Mouse (Mus musculus) adrenal gland, postnatal 25 days (tissue): ENCODE measurements around the gene Dgki. TPM values are rescaled to one million over a fixed set of nuclear protein-coding genes. Genes with fewer than 3 reads are reported as not detected.

ENCODE experiments used
- DNase-seq: peaks from one replicate; pipeline ENCODE4 v3.0.0; 2021; ENCODE audit warnings: mixed read lengths
- long read RNA-seq: library from polyadenylated mRNA; stranded (forward); transcript quantifications from one replicate; pipeline ENCODE4 v2.0.0, GENCODE M21; 2021
- total RNA-seq: library from RNA; stranded (reverse); gene quantifications from 2 replicates; pipeline ENCODE4 v1.2.3, GENCODE M21; 2021

Gene Dgki
- 2.0 and 2.8 TPM in 2 replicates for total RNA-seq
- long read RNA-seq, partial matches to known transcripts, result 1 of 1 reads
- long read RNA-seq, other reads (novel, unspliced or antisense), result 0 of 1 reads

DNA sequence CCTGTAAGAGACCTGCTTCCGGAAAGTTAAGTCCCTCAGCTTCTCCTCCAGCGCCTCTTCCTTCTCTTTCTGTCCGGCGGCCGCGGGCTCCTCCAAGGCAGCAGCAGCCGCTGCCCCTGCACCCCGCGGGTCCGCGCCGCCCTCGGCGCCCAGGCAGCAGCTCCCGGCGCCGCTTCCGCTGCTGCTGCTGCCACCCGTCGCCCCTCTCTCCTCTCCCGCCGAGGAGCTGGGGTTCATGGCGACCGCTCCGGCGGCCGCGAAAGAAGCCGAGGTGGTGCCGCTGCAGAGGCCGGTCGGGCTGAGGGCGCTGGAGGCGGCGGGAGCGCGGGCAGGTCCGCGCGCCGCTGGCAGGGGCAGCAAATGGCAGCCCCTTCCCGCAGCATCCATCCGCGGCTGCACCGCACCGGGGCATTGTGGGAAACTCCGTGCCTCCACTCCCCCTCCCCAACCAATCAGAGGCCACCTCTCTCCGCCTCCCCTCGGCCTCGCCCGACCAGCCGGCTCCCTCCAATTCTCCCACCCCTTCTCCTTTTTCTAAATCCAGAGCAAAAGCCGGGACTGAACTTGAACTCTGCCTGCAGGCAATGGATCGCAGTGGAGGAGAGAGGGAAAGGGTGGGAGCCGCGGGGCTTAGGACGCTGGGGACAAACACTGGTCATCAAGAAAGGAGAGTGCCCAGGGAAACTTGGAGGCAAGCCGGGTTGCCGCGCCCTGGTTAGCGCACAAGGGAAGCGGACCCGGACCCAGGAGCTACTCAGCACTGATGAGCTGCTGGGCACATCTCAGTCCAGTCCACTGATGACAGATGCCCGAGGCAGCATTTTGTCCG is at the start of gene Dgki:
Dgki (minus strand) TSS at position 623 of the 829 bp plus-strand sequence.
- peak; percentile 47 for DNase-seq

GRCm38 (mm10) chr6:37347606-37348005 is 47.6 kb upstream of the Dgki start:
- no peak for DNase-seq

DNA sequence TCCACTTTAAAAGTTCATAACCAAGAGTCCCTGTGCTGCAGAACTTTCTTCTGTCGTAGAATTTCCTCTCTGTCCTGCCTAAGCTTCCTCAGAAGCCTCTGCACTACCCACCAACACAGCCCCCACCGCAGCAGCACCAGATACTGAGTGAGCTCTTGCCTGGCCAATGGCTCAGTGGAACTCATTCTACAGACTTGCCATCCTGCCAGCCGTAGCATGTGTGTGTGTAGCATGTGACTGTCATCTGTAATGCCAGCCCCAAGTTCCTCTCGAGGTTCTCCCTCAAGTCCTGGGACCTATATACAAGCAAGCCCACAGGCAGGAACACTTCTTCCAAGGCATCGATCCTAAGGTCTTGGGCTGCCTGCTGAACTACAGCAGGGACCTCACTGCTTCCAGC is 38.1 kb upstream of the Dgki start:
- DNase-seq, result no peak

DNA sequence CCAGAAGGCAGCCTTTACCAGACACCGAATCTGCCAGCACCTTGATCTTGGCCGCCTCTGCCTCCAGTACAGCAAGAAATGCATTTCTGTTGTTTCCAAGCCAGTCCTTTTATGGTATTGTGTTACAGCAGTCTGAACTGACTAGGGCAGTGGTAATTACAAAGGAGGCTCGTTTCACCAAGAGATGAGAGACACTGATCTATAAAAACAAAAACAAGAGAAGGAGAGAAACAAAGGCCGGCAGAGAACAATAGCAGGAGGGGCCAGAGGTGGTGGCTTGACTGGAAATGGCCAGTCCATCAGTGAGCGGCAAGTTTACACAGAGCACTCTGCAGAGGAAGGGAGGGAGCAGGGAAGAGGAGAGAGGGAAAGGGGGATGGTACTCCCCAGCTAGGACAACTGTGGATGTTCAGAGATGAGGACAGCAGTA is 36.9 kb upstream of the Dgki start:
- no peak for DNase-seq

DNA sequence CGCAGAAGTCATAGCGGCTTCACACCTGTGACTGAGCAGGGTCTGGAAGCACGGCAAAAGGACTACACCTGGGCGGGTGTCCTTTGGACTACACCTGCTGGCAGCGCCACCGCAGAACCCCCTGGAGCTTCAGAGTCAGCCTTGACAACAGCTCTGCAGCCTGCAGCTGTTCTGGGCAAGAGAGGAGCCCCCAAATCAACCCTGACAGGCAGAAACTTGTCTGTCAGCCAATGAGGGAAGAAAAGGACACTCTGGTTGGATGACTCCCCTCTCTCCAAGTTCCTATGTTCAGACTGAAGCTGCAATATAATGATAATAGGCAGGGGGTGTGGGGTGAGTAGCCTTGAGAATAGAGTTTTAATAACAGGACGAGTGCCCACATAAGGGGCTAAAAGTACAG is 36.4 kb upstream of the Dgki start:
- no peak for DNase-seq

GRCm38 (mm10) chr6:37332846-37333245 is 32.9 kb upstream of the Dgki start:
- DNase-seq, result no peak

GRCm38 (mm10) chr6:37329901-37330864 is 30.2 kb upstream of the Dgki start:
- peak; percentile 28 for DNase-seq

DNA sequence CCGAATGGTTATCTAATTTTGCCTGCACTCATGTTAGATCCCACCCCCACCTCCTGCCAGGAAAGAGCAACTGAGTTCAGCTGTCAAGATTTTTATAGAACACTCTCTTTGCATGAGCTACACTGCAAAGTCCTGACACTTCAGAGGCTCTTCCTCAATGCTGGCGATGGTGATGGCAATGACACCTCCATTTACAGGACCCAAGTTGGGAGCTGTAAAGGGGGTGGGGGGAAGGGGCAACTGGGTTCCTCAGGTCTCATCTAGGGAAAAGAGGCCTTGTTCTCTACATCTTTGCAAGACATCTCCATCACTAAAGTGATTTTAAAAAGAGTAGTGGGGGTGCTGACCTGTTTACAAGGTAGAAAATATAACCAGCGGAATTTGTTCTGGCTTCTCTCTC is 29.4 kb upstream of the Dgki start:
- DNase-seq, result no peak

GRCm38 (mm10) chr6:37328671-37329070 is 28.7 kb upstream of the Dgki start:
- no peak for DNase-seq

- no peak for DNase-seq
Measured at GRCm38 (mm10) chr6:37327519-37327918, 27.5 kb upstream of the Dgki start.

DNA sequence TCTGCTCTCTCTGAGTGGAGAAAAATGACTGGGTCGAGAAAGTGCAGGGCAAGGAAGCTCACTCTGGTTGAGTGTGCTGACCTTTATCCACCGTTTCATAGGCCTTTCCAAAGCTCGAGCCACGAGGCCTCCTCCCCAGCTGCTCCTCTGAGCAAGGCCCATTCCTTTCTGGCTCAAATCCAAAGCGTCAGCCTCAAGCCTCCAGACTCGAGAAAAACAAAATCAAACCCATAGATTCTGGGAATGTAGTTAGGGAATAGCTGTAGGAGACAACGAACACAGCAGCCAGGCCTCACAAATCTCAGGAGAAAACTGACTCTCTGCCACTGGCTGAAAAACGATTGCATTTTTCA is 26.6 kb upstream of the Dgki start:
- no peak for DNase-seq

GRCm38 (mm10) chr6:37325906-37326602 is 26.1 kb upstream of the Dgki start:
- no peak for DNase-seq

- no peak for DNase-seq
Measured at GRCm38 (mm10) chr6:37325076-37325475, 25.1 kb upstream of the Dgki start.

DNA sequence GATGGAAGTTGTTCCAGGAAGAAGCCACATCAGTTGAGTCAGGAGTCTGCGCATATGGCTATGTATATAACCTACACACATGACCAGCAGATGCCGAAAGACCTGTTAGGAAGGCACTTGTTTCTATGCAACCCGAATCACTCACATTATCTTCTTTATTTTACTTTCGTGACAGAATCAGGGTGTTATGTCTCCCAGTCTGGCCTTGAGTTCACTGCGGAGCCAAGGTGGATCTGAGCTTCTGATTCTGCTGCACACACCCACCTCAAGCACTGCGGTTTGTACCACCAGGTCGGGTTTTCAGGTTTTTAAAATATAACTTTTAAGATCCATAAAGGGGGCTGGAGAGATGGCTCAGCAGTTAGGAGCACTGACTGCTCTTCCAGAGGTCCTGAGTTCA is 22.7 kb upstream of the Dgki start:
- DNase-seq, result no peak

GRCm38 (mm10) chr6:37322088-37322487 is 22.1 kb upstream of the Dgki start:
- no peak for DNase-seq

- no peak for DNase-seq
Measured at GRCm38 (mm10) chr6:37317904-37318303, 17.9 kb upstream of the Dgki start.

- no peak for DNase-seq
Measured at GRCm38 (mm10) chr6:37315440-37315839, 15.5 kb upstream of the Dgki start.

DNA sequence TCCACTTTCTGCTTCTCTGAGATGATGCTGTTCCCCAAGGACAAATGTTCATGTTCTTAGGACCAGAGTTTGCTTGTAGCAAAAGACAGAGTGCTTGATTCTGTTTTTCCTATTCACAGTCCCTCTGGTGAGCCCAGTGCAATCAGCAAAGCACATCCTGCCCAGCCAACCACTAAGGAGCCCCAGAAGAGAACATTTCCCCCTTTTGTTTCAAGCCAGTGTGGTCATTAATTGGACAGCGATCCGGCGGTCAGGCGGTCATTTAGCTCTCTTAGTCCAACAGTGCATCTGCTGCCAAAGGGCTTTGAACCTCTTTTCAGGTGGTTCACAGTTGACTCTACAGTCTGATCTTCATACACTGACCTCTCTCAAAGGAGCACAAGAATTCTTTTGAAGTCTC is 10.6 kb upstream of the Dgki start:
- DNase-seq, result no peak

DNA sequence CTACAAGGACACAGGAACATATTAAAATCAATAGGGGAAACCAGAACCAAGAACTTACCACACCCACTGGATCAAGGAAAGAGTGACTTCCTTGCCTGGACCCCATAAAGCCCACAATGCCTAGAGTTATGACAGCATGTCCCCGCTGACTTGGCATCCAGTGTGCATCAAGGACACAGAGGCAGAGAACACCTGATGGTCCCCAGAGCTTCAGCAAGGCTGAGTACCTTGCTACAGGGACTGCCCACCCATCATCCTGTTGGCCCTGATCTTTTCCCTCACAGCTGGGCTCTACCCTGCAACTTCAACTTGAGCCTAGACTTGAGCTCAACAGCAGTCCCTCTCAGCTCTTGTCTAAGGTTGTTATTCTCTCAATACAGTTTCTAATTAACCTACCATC is 6.6 kb upstream of the Dgki start:
- DNase-seq, result no peak

GRCm38 (mm10) chr6:37300492-37300891 is 508 bp upstream of the Dgki start:
- DNase-seq, result no peak

- no peak for DNase-seq
Measured at GRCm38 (mm10) chr6:37298982-37299381, 1.0 kb downstream of the Dgki start.

- no peak for DNase-seq
Measured at GRCm38 (mm10) chr6:37297744-37298482, 2.1 kb downstream of the Dgki start.
